Mouse (Mus musculus): ENCODE results near the gene Ubald2. TPM values are rescaled to one million over a fixed set of nuclear protein-coding genes. Genes with fewer than 3 reads are reported as not detected.
"Not testable (repeated sequence)": the region's sequence is repeated elsewhere in the genome, so short reads cannot be mapped to it uniquely, and the experiment has no call there.

The Ubald2 gene
- polyA plus RNA-seq, 1 experiment from 2014 or later = 50.3 TPM

GRCm38 (mm10) chr11:116456234-116456633 is 22.3 kb downstream of the Ubald2 start:
- no peak overlapping the region for H3K4me2 ChIP-seq (replicated peaks)
- no peaks in the 10 kb centered on the region for H3K9me3 ChIP-seq
- no peaks in the 10 kb centered on the region for H3K27me3 ChIP-seq
- H3K27ac ChIP-seq = no peak overlapping the region
- no peaks in the 10 kb centered on the region for H3K36me3 ChIP-seq
- H3K4me1 ChIP-seq (replicated peaks) = no peaks in the 10 kb centered on the region
- H3K9ac ChIP-seq (replicated peaks) = no peak overlapping the region
- 89% methylated on average over 8 of the region's 8 CpGs for WGBS
- H3K4me3 ChIP-seq (replicated peaks) = no peak overlapping the region
- no peak for ATAC-seq

- no peak for ATAC-seq
These were observed 25.9 kb downstream of the Ubald2 start for GRCm38 (mm10) chr11:116459786-116460185.

DNA sequence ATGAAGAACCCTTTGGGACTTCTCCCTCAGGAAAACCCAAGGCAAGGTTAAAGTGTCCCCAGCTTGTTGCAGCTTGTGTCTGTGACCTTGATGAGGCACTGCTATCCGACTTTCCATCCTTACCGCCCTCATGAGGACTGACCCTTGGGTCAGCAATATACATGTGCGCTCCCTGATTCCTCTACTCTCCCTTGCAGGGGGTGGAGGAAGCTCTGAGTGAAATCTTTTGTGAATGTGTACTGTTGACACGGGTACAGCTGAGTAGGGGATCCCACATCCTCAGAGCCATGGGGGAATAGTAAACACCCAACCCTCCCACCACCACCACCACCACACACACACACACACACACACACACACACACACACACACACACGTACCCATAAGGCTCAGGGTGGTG is 29.4 kb downstream of the Ubald2 start:
- no peaks in the 10 kb centered on the region for H3K9me3 ChIP-seq
- H3K4me2 ChIP-seq (replicated peaks) = no peak overlapping the region
- no peak overlapping the region for H3K27ac ChIP-seq
- H3K27me3 ChIP-seq = no peaks in the 10 kb centered on the region
- H3K36me3 ChIP-seq = no peaks in the 10 kb centered on the region
- 0 out of 2 replicates have a peak, but pooled peaks have one; percentile 14 for ATAC-seq
- 0 out of 2 replicates have a peak overlapping the region, but pooled peaks have one; percentile 36 for H3K9ac ChIP-seq (replicated peaks)
- 0 out of 2 replicates have a peak, but pooled peaks cover 3% of the 10 kb centered on the region for H3K4me1 ChIP-seq (replicated peaks)
- 65% methylated on average over 5 of the region's 5 CpGs for WGBS
- no peak overlapping the region for H3K4me3 ChIP-seq (replicated peaks)

More at GRCm38 (mm10) chr11:116459786-116460185, 25.9 kb downstream of the Ubald2 start:
- no peaks in the 10 kb centered on the region for H3K27me3 ChIP-seq
- WGBS = 51% methylated on average over 4 of the region's 4 CpGs
- no peaks in the 10 kb centered on the region for H3K9me3 ChIP-seq
- no peak overlapping the region for H3K4me2 ChIP-seq (replicated peaks)
- H3K36me3 ChIP-seq = no peaks in the 10 kb centered on the region
- H3K9ac ChIP-seq (replicated peaks) = no peak overlapping the region
- 0 out of 2 replicates have a peak, but pooled peaks cover 3% of the 10 kb centered on the region for H3K4me1 ChIP-seq (replicated peaks)
- no peak overlapping the region for H3K27ac ChIP-seq
- no peak overlapping the region for H3K4me3 ChIP-seq (replicated peaks)

GRCm38 (mm10) chr11:116463833-116464232 is 29.9 kb downstream of the Ubald2 start:
- 10% methylated on average over 2 of the region's 2 CpGs for WGBS

GRCm38 (mm10) chr11:116466141-116466540 is 32.2 kb downstream of the Ubald2 start, which contains the start of gene Qrich2:
Gene Qrich2, minus strand, starts transcription at chr11:116466241.
- no peak for ATAC-seq
- WGBS = 68% methylated on average over 20 of the region's 20 CpGs
- Histone ChIP-seq H3K4me1 (replicated peaks) (0 out of 2 replicates have a peak, but pooled peaks cover 3% of the 10 kb centered on the region), H3K27ac (no peak within 1 kb of the TSS), H3K9ac (replicated peaks) (no peak within 1 kb of the TSS), H3K27me3 (no peaks in the 10 kb centered on the region), H3K4me3 (replicated peaks) (no peak within 1 kb of the TSS), H3K9me3 (no peaks in the 10 kb centered on the region), H3K4me2 (replicated peaks) (no peak within 1 kb of the TSS), H3K36me3 (peaks cover 17% of the 10 kb centered on the region)

More at GRCm38 (mm10) chr11:116463833-116464232, 29.9 kb downstream of the Ubald2 start:
- no peak overlapping the region for H3K4me2 ChIP-seq (replicated peaks)
- H3K4me1 ChIP-seq (replicated peaks) = 0 out of 2 replicates have a peak, but pooled peaks cover 3% of the 10 kb centered on the region
- H3K36me3 ChIP-seq = no peaks in the 10 kb centered on the region
- H3K9ac ChIP-seq (replicated peaks) = no peak overlapping the region
- H3K27me3 ChIP-seq = no peaks in the 10 kb centered on the region
- ATAC-seq = peak; percentile 68; the same call in 1 of the 2 replicates
- H3K27ac ChIP-seq = no peak overlapping the region
- H3K9me3 ChIP-seq = no peaks in the 10 kb centered on the region
- H3K4me3 ChIP-seq (replicated peaks) = no peak overlapping the region

GRCm38 (mm10) chr11:116468338-116468737 is 34.4 kb downstream of the Ubald2 start:
- H3K9me3 ChIP-seq; H3K4me2 ChIP-seq (replicated peaks); H3K27ac ChIP-seq; H3K9ac ChIP-seq (replicated peaks); H3K4me1 ChIP-seq (replicated peaks); H3K4me3 ChIP-seq (replicated peaks); H3K27me3 ChIP-seq; ATAC-seq: not testable (repeated sequence)
- 93% methylated on average over 3 of the region's 3 CpGs for WGBS
- peaks cover 39% of the 10 kb centered on the region for H3K36me3 ChIP-seq

DNA sequence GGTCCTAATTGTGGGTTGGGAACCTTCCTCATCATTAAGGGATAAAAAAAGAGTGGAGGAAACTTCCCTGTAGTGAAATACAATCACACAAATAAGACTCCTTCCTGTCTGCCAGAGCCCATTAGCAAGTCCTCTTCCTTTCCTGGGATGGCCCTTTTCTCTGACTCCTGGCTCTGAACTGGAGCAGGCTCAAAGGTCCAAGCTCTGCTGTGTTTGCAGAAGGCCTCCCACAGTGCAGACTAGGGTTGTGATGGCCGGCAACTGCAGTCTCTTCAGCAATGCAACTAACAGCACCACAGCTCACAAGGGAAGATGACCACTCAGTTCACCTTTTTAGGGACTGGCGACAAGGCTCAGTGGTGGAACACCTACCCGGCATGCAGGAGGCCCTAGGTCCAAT is 36.4 kb downstream of the Ubald2 start:
- Histone ChIP-seq H3K27me3 (no peaks in the 10 kb centered on the region), H3K4me1 (replicated peaks) (no peaks in the 10 kb centered on the region), H3K9me3 (no peaks in the 10 kb centered on the region), H3K4me2 (replicated peaks) (no peak overlapping the region), H3K9ac (replicated peaks) (no peak overlapping the region), H3K27ac (no peak overlapping the region), H3K4me3 (replicated peaks) (no peak overlapping the region), H3K36me3 (peaks cover 56% of the 10 kb centered on the region)
- no peak for ATAC-seq
- WGBS = 82% methylated on average over 3 of the region's 3 CpGs

GRCm38 (mm10) chr11:116470896-116471295 is 37.0 kb downstream of the Ubald2 start:
- Histone ChIP-seq H3K9me3 (no peaks in the 10 kb centered on the region), H3K4me2 (replicated peaks) (no peak overlapping the region), H3K4me1 (replicated peaks) (no peaks in the 10 kb centered on the region), H3K9ac (replicated peaks) (no peak overlapping the region), H3K27ac (no peak overlapping the region; the same call in 1 of the 2 replicates), H3K27me3 (no peaks in the 10 kb centered on the region), H3K36me3 (peaks cover 62% of the 10 kb centered on the region), H3K4me3 (replicated peaks) (no peak overlapping the region)
- ATAC-seq = no peak
- WGBS = 97% methylated on average over 4 of the region's 4 CpGs

DNA sequence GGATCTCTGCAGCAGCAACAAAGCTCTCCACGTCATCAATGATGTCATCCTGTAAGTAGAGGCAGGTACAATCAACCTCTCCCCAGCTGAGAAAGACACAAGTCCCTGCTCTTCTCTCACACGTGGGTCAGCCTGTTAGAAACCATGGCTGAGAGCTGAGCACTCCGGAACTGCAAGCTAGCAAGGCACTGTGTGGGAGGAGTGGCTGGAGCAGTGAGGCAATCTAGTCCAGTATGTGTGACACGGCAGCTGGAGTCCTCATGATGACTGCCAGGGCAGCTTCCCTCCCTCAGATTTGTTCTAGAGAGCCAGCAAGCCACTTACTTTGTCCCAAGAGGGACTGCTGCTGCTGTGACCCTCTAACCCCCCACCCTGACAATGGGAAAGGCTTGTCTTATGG is 38.4 kb downstream of the Ubald2 start:
- Histone ChIP-seq H3K9me3 (no peaks in the 10 kb centered on the region), H3K4me1 (replicated peaks) (no peaks in the 10 kb centered on the region), H3K9ac (replicated peaks) (no peak overlapping the region), H3K27me3 (no peaks in the 10 kb centered on the region), H3K27ac (no peak overlapping the region), H3K4me2 (replicated peaks) (no peak overlapping the region), H3K4me3 (replicated peaks) (no peak overlapping the region), H3K36me3 (peaks cover 76% of the 10 kb centered on the region)
- 89% methylated on average over 4 of the region's 4 CpGs for WGBS
- no peak for ATAC-seq

DNA sequence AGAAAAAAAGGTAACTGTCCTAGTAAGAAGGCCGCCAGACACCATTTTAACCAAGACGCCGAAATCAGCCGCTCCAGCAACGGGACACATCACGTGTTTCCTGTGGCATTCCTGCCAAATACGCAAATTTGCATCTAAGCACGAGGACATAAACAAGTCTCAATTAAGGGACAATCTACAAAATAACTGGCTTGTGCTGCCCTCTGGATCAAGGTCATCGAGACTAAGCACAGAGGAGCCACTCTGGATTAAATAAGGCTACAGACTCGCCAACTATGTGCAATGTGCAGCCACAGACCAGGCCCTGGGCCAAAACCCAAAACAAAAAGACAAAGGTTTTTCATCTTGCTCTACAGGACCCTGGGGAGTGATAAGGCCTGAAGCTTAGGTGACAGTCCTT is 42.1 kb downstream of the Ubald2 start:
- no peaks in the 10 kb centered on the region for H3K27me3 ChIP-seq
- H3K4me2 ChIP-seq (replicated peaks) = no peak overlapping the region
- no peaks in the 10 kb centered on the region for H3K9me3 ChIP-seq
- peaks cover 98% of the 10 kb centered on the region for H3K36me3 ChIP-seq
- H3K27ac ChIP-seq = no peak overlapping the region
- 89% methylated on average over 10 of the region's 10 CpGs for WGBS
- no peaks in the 10 kb centered on the region for H3K4me1 ChIP-seq (replicated peaks)
- no peak overlapping the region for H3K4me3 ChIP-seq (replicated peaks)
- no peak for ATAC-seq
- no peak overlapping the region for H3K9ac ChIP-seq (replicated peaks)

GRCm38 (mm10) chr11:116476696-116477095 is 42.8 kb downstream of the Ubald2 start:
- H3K27ac ChIP-seq = no peak overlapping the region; the same call in 1 of the 2 replicates

DNA sequence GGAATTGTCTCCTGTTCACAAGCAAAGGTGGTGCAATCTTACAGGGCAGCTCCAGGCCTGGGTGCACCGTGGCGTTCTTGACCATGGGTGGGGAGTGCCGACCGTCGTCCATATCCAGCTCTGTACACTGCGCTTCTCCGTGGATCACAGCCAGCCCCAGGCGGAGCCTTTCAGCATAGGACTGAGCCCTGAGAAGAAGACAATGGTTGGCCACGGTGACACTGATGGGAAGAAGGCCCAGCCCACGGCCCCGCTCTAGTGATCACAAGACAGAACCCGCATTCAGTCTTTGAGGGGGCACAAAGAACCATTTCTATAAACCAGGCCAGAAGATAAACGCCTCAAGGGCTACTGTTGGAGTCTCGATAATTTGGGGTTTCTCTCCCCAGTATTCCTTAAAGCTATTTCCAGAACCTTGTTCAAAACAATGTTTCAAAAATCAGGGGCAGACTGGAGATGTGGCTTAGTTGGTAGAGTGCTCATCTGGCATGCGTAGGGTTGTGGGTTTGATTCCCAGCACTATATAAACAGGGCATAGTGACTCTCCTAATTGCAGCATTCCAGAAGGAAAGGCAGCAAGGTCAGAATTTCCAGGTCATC is 43.4 kb downstream of the Ubald2 start:
- no peaks in the 10 kb centered on the region for H3K27me3 ChIP-seq
- H3K4me2 ChIP-seq (replicated peaks) = no peak overlapping the region
- H3K4me1 ChIP-seq (replicated peaks) = no peaks in the 10 kb centered on the region
- peaks cover 98% of the 10 kb centered on the region for H3K36me3 ChIP-seq
- no peak overlapping the region for H3K9ac ChIP-seq (replicated peaks)
- no peaks in the 10 kb centered on the region for H3K9me3 ChIP-seq
- ATAC-seq = no peak
- no peak overlapping the region; the same call in 1 of the 2 replicates for H3K27ac ChIP-seq
- WGBS = 69% methylated on average over 15 of the region's 15 CpGs
- H3K4me3 ChIP-seq (replicated peaks) = no peak overlapping the region

More at GRCm38 (mm10) chr11:116476696-116477095, 42.8 kb downstream of the Ubald2 start:
- H3K36me3 ChIP-seq = peaks cover 98% of the 10 kb centered on the region
- H3K4me1 ChIP-seq (replicated peaks) = no peaks in the 10 kb centered on the region
- H3K9me3 ChIP-seq = no peaks in the 10 kb centered on the region
- no peak for ATAC-seq
- WGBS = 91% methylated on average over 6 of the region's 6 CpGs
- no peaks in the 10 kb centered on the region for H3K27me3 ChIP-seq
- H3K4me3 ChIP-seq (replicated peaks) = no peak overlapping the region
- H3K4me2 ChIP-seq (replicated peaks) = no peak overlapping the region
- H3K9ac ChIP-seq (replicated peaks) = no peak overlapping the region
